Mouse (Mus musculus) liver, postnatal 0 days (tissue): ENCODE measurements around the gene Meis1.

Source experiments
- CTCF ChIP-seq: sonication (generic); IDR thresholded peaks from 2 replicates; pipeline ENCODE4 v1.5.1; 2016; ENCODE audit warnings: antibody characterized with exemption, low read depth
- EP300 ChIP-seq: IDR thresholded peaks from 2 replicates; pipeline ENCODE4 v1.6.1; 2016; ENCODE audit warnings: antibody characterized with exemption, low read depth, mild to moderate bottlenecking

DNA sequence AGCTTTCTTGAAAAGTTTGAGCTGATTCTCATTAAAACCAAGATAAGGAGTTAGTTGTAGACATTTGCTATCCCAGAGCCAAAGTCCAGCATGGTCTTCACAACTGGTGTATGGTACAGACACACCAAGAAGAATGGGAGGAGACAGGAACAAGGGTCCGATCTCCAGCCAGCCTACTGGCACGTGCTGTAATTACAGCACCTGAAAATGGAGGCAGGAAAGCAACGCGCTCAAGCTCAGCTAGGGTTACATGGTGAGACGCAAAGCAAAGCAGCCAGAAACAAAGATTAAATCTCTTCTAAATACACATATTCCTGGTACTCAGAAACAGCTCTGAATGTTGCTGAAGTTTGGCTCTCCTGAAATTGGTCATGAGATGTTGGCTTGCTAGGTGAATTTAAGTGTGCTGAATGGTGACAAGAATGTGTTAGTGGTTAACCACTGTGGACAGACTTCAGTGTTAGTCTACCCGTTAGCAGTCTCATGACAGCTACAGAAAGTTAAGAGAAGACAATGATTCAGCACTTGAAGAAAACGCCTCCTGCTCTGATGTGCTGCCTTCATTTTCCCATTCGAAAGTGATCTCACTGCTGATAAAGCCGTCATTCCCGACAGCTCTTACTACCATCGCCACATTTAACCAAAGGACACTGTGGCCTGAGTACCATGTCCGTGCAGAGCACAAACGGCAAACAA is 70.0 kb downstream of the Meis1 start:
- TF ChIP-seq EP300 (no peak), CTCF (no peak)
